Mouse (Mus musculus): Measurements from ENCODE around the gene 0610040J01Rik. TPM values are rescaled to one million over a fixed set of nuclear protein-coding genes. Genes with fewer than 3 reads are reported as not detected.

Gene 0610040J01Rik
- total and polyA plus RNA-seq, 3 experiments = not detected

DNA sequence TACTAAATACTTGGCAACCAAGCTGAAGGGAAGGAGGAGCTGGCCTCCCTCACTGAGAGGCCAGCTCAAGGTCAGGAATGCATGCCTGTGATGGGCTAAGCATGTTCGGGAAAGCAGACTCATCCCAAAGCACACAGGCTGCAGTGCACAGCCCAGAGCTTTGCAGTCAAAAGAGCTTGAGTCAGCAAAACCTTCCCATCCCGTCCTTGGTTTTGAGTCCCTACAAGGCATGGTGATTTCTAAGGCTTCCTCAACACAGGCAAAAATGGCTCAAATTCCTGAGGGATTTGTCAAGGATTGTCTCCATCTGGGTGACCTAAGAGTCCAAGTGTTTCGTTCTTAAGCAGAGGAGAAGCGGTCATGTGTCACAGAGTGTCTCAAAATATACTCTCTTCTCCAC, 106.0 kb downstream of the 0610040J01Rik start:
- no peaks in the 10 kb centered on the region for H3K79me2 ChIP-seq (replicated peaks; ENCODE audit: control insufficient read depth, extremely low read depth, insufficient read depth, poor library complexity, severe bottlenecking)
- peaks cover 2 to 5% of the 10 kb centered on the region in 2 experiments for H3K36me3 ChIP-seq (replicated peaks in 1 of 2; ENCODE audit: control insufficient read depth in 1 of 2, insufficient read depth in 1 of 2, low read length in 1 of 2)
- TF ChIP-seq SIN3A (IDR thresholded peaks at IDR 0.05; ENCODE audit: low read length) (no peak), POLR2A (IDR thresholded peaks at IDR 0.05; ENCODE audit: low read depth, low read length) (no peak), MAFK (IDR thresholded peaks at IDR 0.05; ENCODE audit: insufficient replicate concordance, low read length) (0 out of 2 replicates have a peak, but pooled peaks have one; percentile 37)
- H3K4me3 ChIP-seq (replicated peaks in 1 of 3; ENCODE audit: low read depth in 2 of 3, low read length in 2 of 3, poor library complexity in 1 of 3) = no peak overlapping the region
- DNase-seq (ENCODE audit: extremely low read depth) = no peak
- no peak overlapping the region for H3K9ac ChIP-seq (ENCODE audit: insufficient read depth, low read depth)
- no peaks in the 10 kb centered on the region for H3K9me3 ChIP-seq (replicated peaks; ENCODE audit: low read length)
- H3K4me1 ChIP-seq (ENCODE audit: control insufficient read depth in 1 of 2, insufficient read depth in 2 of 2) = no peaks in the 10 kb centered on the region
- H3K4me2 ChIP-seq (ENCODE audit: insufficient read depth, low read depth, poor library complexity, severe bottlenecking) = no peak overlapping the region
- H3K27me3 ChIP-seq (replicated peaks) = no peaks in the 10 kb centered on the region
- in situ Hi-C loops (cut with MboI; ENCODE audit: low pct_ligation_motif_present, low pct_unique_long_range_greater_than_20kb, low sequenced_read_pairs) = loop anchor here (25.0 kb wide), 1 partner anchor 344 kb away; no protein-coding TSS in a partner anchor
- dilution Hi-C loops (cut with MboI; ENCODE audit: extremely low pct_ligation_motif_present, extremely low pct_unique_long_range_greater_than_20kb, low sequenced_read_pairs) = loop anchor here (25.0 kb wide), 1 partner anchor 144 kb away; no protein-coding TSS in a partner anchor
- no peak overlapping the region for H3K27ac ChIP-seq (ENCODE audit: insufficient read depth, low read depth)

DNA sequence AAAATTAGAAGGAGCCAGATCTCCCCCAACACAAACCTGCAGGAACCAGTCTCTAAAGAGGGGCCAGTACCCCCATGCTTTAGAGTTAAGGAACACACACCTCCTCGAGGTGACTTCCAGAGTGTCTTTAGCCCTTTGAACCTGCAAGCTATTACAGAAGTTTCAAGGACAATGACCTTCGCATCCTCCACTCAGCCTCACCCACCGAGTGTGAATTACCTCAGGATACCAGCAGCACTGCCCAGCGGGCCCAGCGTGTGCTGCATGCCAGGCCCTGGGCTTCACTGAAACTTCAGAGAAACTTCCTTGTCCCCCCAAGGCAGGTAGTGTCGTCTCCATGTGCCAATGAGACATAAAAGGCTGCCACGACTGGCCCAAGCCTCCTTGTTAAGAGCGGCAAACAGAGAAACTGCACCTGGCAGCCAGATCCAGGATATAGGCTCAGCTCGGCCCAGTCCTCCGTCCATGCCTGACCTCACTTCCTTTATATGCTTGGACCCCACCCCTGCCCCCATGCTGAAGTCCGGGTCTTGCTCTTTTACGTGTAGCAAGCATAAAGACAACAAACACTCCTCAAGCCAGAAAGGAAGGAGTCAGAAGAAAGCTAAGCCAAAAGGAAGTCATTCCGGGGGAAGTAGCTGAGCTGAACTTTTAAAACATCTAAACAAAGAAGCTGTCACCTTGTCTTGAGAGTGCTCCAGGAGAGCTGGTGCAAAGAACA, 111.3 kb downstream of the 0610040J01Rik start:
- Histone ChIP-seq H3K9ac (ENCODE audit: insufficient read depth, low read depth) (no peak overlapping the region), H3K79me2 (replicated peaks; ENCODE audit: control insufficient read depth, extremely low read depth, insufficient read depth, poor library complexity, severe bottlenecking) (no peaks in the 10 kb centered on the region), H3K4me2 (ENCODE audit: insufficient read depth, low read depth, poor library complexity, severe bottlenecking) (no peak overlapping the region), H3K4me1 (ENCODE audit: control insufficient read depth in 1 of 2, insufficient read depth in 2 of 2) (no peaks in the 10 kb centered on the region), H3K4me3 (replicated peaks in 1 of 3; ENCODE audit: low read depth in 2 of 3, low read length in 2 of 3, poor library complexity in 1 of 3) (no peak overlapping the region), H3K27me3 (replicated peaks) (no peaks in the 10 kb centered on the region), H3K36me3 (replicated peaks in 1 of 2; ENCODE audit: control insufficient read depth in 1 of 2, insufficient read depth in 1 of 2, low read length in 1 of 2) (peaks cover 2 to 26% of the 10 kb centered on the region in 2 experiments), H3K9me3 (replicated peaks; ENCODE audit: low read length) (no peaks in the 10 kb centered on the region), H3K27ac (ENCODE audit: insufficient read depth, low read depth) (no peak overlapping the region)
- dilution Hi-C loops (cut with MboI; ENCODE audit: extremely low pct_ligation_motif_present, extremely low pct_unique_long_range_greater_than_20kb, low sequenced_read_pairs) (loop anchor here (25.0 kb wide), 1 partner anchor 139 kb away; no protein-coding TSS in a partner anchor), in situ Hi-C loops (cut with MboI; ENCODE audit: low pct_ligation_motif_present, low pct_unique_long_range_greater_than_20kb, low sequenced_read_pairs) (loop anchor here (25.0 kb wide), 1 partner anchor 339 kb away; no protein-coding TSS in a partner anchor)
- DNase-seq (ENCODE audit: extremely low read depth) = no peak
- TF ChIP-seq KAT2A (IDR thresholded peaks at IDR 0.05; ENCODE audit: insufficient replicate concordance, low read length) (no peak), ZNF384 (IDR thresholded peaks at IDR 0.05; ENCODE audit: low read depth, low read length) (no peak), ZKSCAN1 (IDR thresholded peaks at IDR 0.05; ENCODE audit: borderline replicate concordance, low read depth, low read length) (no peak), MEF2A (IDR thresholded peaks at IDR 0.05; ENCODE audit: borderline replicate concordance, low read depth, low read length) (no peak), NELFE (IDR thresholded peaks at IDR 0.05; ENCODE audit: low read depth, low read length) (no peak), POLR2AphosphoS2 (IDR thresholded peaks at IDR 0.05; ENCODE audit: low read depth, low read length) (no peak), CHD1 (IDR thresholded peaks at IDR 0.05; ENCODE audit: low read depth, low read length) (no peak)

DNA sequence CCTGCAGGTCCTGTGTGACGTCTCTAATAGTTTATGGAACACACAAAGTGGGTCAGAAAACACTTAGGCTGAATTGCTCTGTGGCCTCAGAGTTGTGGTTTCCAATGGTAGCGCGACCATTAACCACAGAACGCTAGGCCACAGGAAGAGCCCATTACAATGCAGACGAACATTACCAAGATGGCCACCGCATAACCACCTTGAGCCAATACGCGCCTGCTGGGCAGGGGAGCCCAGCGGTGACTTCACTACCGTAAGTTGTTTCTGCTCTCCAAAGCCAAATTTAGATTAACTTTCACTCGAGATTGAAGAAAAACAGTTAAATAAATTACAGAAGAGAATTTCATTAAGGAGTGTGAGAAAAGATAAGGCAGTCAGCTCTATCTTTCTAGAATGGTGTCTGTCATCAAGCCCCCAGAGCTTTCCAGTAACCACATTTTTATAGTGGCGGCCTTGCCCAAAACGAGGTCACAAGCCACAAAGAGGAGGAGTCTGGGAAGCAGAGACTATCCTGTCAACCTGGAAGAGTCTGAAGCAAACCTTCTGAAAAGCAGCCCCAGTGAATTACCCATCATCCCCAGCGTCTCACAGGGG, 113.0 kb downstream of the 0610040J01Rik start:
- no peak for DNase-seq (ENCODE audit: extremely low read depth)
- Histone ChIP-seq H3K4me2 (ENCODE audit: insufficient read depth, low read depth, poor library complexity, severe bottlenecking) (no peak overlapping the region), H3K9ac (ENCODE audit: insufficient read depth, low read depth) (no peak overlapping the region), H3K4me3 (replicated peaks in 1 of 3; ENCODE audit: low read depth in 2 of 3, low read length in 2 of 3, poor library complexity in 1 of 3) (no peak overlapping the region), H3K27me3 (replicated peaks) (no peaks in the 10 kb centered on the region), H3K79me2 (replicated peaks; ENCODE audit: control insufficient read depth, extremely low read depth, insufficient read depth, poor library complexity, severe bottlenecking) (no peaks in the 10 kb centered on the region), H3K36me3 (replicated peaks in 1 of 2; ENCODE audit: control insufficient read depth in 1 of 2, insufficient read depth in 1 of 2, low read length in 1 of 2) (peaks cover 2 to 37% of the 10 kb centered on the region in 2 experiments), H3K27ac (ENCODE audit: insufficient read depth, low read depth) (no peak overlapping the region), H3K4me1 (ENCODE audit: control insufficient read depth in 1 of 2, insufficient read depth in 2 of 2) (no peaks in the 10 kb centered on the region), H3K9me3 (replicated peaks; ENCODE audit: low read length) (no peaks in the 10 kb centered on the region)
- TF ChIP-seq EP300 (IDR thresholded peaks at IDR 0.05; ENCODE audit: low read length) (no peak), ETS1 (conservative IDR thresholded peaks at IDR 0.05; ENCODE audit: low read depth, low read length) (no peak), TCF12 (IDR thresholded peaks at IDR 0.05; ENCODE audit: low read depth, low read length) (no peak), MAZ (IDR thresholded peaks at IDR 0.05; ENCODE audit: low read depth, low read length) (no peak), POLR2AphosphoS2 (IDR thresholded peaks at IDR 0.05; ENCODE audit: low read depth, low read length) (no peak), BHLHE40 (IDR thresholded peaks at IDR 0.05; ENCODE audit: low read depth, low read length) (no peak), UBTF (IDR thresholded peaks at IDR 0.05; ENCODE audit: low read depth, low read length) (no peak), USF1 (IDR thresholded peaks at IDR 0.05; ENCODE audit: low read depth, low read length) (no peak), MYC (IDR thresholded peaks at IDR 0.05; ENCODE audit: low read depth, low read length) (no peak), MEF2A (IDR thresholded peaks at IDR 0.05; ENCODE audit: borderline replicate concordance, low read depth, low read length) (no peak), TBP (conservative IDR thresholded peaks at IDR 0.05; ENCODE audit: low read depth, low read length) (no peak), CHD2 (IDR thresholded peaks at IDR 0.05; ENCODE audit: low read length) (no peak), JUN (IDR thresholded peaks at IDR 0.05; ENCODE audit: insufficient read depth, low read depth, low read length) (no peak), RAD21 (IDR thresholded peaks at IDR 0.05; ENCODE audit: low read depth, low read length) (no peak), SMC3 (IDR thresholded peaks at IDR 0.05; ENCODE audit: low read depth, low read length) (no peak), PAX5 (IDR thresholded peaks at IDR 0.05; ENCODE audit: low read length) (no peak), ZNF384 (IDR thresholded peaks at IDR 0.05; ENCODE audit: low read depth, low read length) (no peak)
- dilution Hi-C loops (cut with MboI; ENCODE audit: extremely low pct_ligation_motif_present, extremely low pct_unique_long_range_greater_than_20kb, low sequenced_read_pairs) (no loop called here), in situ Hi-C loops (cut with MboI; ENCODE audit: low pct_ligation_motif_present, low pct_unique_long_range_greater_than_20kb, low sequenced_read_pairs) (no loop called here)

Measured in CH12.LX (cell line).